Mouse (Mus musculus) effector memory CD4-positive, alpha-beta T cell, adult 7 months (primary cell): ENCODE results near the gene Rad50. TPM values are rescaled to one million over a fixed set of nuclear protein-coding genes. Genes with fewer than 3 reads are reported as not detected.

ENCODE experiments used
- polyA plus RNA-seq: library from polyadenylated mRNA; unstranded; fragments of 100-300 nt; shearing (Covaris generic); gene quantifications from one replicate; pipeline ENCODE4 v1.2.1, GENCODE M21; 2017

Rad50 gene
- polyA plus RNA-seq: 26.5 TPM

DNA sequence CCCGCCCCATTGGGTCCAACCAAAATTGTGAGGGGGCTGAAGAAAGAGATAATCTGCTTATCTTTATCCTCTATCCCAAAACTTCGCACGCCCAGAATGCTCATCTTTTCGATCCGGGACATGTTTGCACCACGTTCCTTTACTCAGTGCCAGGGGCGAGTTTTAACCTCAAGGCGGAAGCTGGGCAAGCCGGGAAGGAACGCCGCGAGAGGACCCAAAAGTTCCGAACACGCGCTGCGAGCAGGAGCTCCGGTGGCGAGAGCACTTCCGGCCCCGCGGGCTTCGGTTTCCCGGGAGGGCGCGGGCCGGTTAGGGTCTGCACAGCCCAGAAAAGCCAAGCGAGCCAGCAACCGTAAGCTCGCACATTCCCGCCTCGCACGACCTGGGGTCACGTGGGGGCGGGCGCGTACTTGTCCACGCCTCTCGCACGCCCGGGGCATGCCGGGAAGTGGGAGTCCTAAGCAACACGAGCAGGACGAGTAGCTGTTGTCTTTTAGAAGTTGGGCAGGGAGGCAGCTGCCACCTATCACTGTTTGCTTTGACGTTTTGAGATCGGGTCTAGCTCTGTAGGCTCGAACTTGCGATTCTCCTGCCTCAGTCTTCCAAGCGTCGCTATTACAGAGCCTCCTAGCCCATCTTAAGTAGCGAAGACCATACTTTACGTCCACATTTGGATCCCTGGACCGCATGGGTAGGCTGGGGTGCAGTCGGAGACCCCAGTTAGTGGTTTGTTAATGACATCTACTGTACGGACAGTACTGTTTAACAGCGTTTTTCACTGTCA, at the start of gene Rad50:
Gene Rad50, minus strand, starts transcription at position 386 of the 784 bp plus-strand sequence.

DNA sequence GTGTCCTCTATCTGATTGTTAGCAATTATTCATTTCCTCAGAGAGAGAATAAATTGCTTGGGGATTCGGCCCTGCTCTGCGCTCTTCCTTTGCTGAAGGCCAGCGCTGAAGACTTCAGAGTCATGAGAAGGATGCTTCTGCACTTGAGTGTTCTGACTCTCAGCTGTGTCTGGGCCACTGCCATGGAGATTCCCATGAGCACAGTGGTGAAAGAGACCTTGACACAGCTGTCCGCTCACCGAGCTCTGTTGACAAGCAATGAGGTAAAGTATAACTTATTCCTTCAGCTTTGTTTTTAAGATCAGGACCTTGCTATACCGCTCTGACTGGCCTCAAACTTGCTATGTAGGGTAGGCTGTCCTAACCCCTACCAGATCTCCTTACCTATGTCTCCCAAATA, 13.6 kb upstream of the Rad50 start, which contains the start of gene Il5:
Gene Il5, plus strand, starts transcription at position 80 of the 400 bp plus-strand sequence.

DNA sequence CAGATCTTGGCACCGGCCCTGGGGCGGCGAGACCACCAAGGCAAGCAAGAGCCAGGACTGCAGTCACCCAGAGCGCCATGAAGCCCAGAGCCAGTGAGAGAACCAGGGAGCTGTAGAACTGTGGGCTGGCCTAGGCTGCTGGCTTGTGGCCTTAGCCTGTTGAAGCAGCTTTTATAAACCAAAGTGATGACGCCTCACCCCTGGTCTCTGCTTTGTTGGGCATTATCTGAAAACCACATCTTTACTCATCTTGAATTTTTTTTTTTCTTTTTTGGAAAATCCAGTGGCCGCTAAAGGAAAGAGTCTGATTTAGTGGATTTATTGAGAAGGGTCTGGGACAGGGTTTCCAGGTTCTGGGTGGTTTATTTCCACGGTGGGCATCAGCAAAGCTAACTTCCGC, 72.6 kb downstream of the Rad50 start, which contains the start of gene Il13:
Gene Il13, minus strand, starts transcription at position 147 of the 400 bp plus-strand sequence.

DNA sequence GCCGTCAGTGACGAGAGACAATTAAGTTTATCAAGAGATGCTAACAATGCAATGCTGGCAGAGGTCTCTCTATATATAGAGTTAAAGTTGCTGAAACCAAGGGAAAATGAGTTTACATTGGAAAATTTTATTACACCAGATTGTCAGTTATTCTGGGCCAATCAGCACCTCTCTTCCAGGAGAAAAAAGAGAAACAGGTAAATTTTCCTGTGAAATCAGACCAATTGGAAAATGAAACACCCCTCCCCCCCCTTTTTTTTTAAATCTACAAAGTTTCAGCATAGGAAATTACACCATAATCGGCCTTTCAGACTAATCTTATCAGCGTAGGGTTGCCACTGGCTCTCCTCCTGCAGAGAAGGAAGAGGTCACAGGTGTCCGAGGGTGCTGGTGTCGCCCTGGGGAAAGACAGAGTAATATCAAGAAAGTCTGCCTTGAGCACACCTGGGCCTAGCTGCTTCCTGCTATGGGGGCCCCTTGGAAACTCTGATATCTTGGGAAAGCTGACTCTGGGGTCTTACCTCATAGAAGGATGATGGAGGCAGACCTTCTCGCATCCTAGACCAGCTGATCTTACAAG, 88.4 kb downstream of the Rad50 start, which contains the start of gene Il4:
Gene Il4, minus strand, starts transcription at position 51 of the 580 bp plus-strand sequence.

Other genes starting within 250 kb of the Rad50 start
- not detected for gene Gm9837, start 236.8 kb downstream of the Rad50 start, polyA plus RNA-seq
- gene Gm9945, start 227.2 kb downstream of the Rad50 start, polyA plus RNA-seq: not detected
- gene Sowaha, start 227.0 kb downstream of the Rad50 start, polyA plus RNA-seq: not detected
- gene Sept8, start 188.1 kb downstream of the Rad50 start, polyA plus RNA-seq: 1.9 TPM
- 6.9 TPM for gene Kif3a, start 139.9 kb downstream of the Rad50 start, polyA plus RNA-seq
- not detected for gene Il4, start 88.7 kb downstream of the Rad50 start, polyA plus RNA-seq
- gene Il13, start 72.6 kb downstream of the Rad50 start, polyA plus RNA-seq: not detected
- gene Il5, start 13.5 kb upstream of the Rad50 start, polyA plus RNA-seq: not detected
- gene Irf1, start 62.7 kb upstream of the Rad50 start, polyA plus RNA-seq: 388 TPM
- 1.7 TPM for gene Gm17334, start 65.9 kb upstream of the Rad50 start, polyA plus RNA-seq
- 17.4 TPM for gene Gm12216, start 151.9 kb upstream of the Rad50 start, polyA plus RNA-seq
- gene Slc22a5, start 184.3 kb upstream of the Rad50 start, polyA plus RNA-seq: 13.5 TPM